Mouse (Mus musculus) gastrocnemius, adult 8-10 months (tissue): ENCODE data around the gene Gm5155. TPM values are rescaled to one million over a fixed set of nuclear protein-coding genes. Genes with fewer than 3 reads are reported as not detected.
"Not testable (repeated sequence)": the region's sequence is repeated elsewhere in the genome, so short reads cannot be mapped to it uniquely, and the experiment has no call there.

ENCODE experiments used
- DNase-seq, 2 experiments: peaks; one replicate each; pipeline ENCODE4 v3.0.0; 2022; ENCODE audit warnings: low spot score in 2 of 2
- total RNA-seq, 4 experiments: library from RNA; stranded (reverse); gene quantifications; 2 replicates each; pipeline ENCODE4 v1.2.4; 2022

Gene Gm5155
- total RNA-seq: not detected

- DNase-seq: no peak
Observed at GRCm38 (mm10) chr7:17871467-17871866, at the start of gene Gm5155. TSS of gene Gm5155 (plus strand) at chr7:17871767.

GRCm38 (mm10) chr7:17870776-17871175 is 791 bp upstream of the Gm5155 start:
- DNase-seq: no peak

GRCm38 (mm10) chr7:17895341-17895740 is 23.8 kb downstream of the Gm5155 start:
- not testable (repeated sequence) for DNase-seq

GRCm38 (mm10) chr7:17903146-17903915 is 31.8 kb downstream of the Gm5155 start:
- no peak for DNase-seq

Other genes with a start within 250 kb of the Gm5155 start
- not detected for gene Ceacam5, start 158.5 kb upstream of the Gm5155 start, total RNA-seq
- gene Ceacam14, start 59.1 kb upstream of the Gm5155 start, total RNA-seq: not detected
- not detected for gene Ceacam11, start 100.4 kb downstream of the Gm5155 start, total RNA-seq
- gene Ceacam13, start 138.1 kb downstream of the Gm5155 start, total RNA-seq: not detected
- gene Ceacam12, start 194.2 kb downstream of the Gm5155 start, total RNA-seq: not detected